Mouse (Mus musculus) WW6 (cell line): ENCODE measurements at regions not wholly inside any gene's neighbourhood (a gene's known extent, or its start where the extent isn't known, plus 50 kb on each side); places are given as distances from the start of the nearest gene placed in this dataset.
A peak's percentile ranks its signal among the peaks of the same experiment; 100 is the strongest.
"Not testable (repeated sequence)": the region's sequence is repeated elsewhere in the genome, so short reads cannot be mapped to it uniquely, and the experiment has no call there.

Experiments
- DNase-seq: peaks from one replicate; pipeline ENCODE4 v3.0.0-alpha.2; 2013; ENCODE audit warnings: low read depth, low spot score

DNA sequence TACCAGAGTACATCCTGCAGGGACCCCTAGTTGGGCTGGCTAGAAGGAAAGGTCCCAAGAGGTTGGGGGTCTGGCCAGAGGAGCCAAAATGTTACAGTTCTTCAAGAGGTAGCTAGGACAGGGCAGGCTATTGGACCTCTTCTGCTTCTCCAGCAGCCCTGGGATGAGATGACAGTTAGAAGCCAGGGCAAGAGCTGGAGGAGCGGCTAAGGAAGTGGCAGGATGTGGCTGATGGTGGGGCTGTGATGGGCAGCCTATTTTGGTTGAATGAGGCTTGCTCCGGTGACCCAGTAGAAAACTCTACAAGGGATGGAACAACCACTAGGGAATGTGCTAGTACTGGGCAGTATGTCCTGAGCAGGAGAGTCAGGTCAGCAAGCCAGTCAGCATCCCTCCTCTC lies 82.8 kb downstream of the Ddx11 start:
- no peak for DNase-seq

DNA sequence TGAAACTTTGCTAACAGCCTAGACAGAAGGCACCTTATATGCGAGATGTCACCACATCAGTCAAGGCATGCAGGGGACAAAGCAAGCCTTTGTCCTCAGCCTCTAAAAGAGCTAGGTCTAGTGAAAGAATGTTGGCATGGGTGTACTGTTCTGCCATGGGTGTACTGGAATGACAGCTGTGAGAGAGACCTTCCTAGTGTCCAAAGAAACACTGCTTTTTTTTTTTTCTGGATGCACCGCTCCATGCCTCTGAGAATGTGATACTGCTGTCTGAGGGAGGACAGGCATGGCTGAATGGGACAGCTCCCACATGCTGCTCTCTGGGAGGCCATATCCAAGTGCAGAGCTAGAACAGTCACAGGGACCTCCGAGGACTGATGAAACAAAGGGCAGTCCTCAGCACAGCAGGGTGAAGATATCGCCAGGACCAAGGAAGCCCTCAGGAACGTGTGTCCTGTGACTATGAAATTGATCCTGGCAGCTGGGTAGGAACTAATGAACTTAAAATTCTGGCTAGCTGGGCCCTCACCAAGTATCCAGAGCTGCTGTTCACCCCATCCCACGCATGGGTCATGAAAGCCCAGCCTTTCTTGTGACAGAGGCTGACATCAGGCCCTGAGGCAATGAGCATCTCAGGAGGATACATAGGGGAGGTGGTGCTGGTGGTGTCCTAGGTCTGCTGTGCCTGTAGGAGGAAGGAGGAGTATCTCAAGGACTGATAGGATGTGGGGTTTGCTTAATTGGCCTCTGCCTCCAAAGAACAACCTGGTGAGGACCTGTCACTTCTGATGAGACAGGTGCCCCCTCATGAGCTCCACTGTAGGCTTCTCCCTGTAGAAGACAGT lies 84.6 kb downstream of the Ddx11 start:
- not testable (repeated sequence) for DNase-seq

DNA sequence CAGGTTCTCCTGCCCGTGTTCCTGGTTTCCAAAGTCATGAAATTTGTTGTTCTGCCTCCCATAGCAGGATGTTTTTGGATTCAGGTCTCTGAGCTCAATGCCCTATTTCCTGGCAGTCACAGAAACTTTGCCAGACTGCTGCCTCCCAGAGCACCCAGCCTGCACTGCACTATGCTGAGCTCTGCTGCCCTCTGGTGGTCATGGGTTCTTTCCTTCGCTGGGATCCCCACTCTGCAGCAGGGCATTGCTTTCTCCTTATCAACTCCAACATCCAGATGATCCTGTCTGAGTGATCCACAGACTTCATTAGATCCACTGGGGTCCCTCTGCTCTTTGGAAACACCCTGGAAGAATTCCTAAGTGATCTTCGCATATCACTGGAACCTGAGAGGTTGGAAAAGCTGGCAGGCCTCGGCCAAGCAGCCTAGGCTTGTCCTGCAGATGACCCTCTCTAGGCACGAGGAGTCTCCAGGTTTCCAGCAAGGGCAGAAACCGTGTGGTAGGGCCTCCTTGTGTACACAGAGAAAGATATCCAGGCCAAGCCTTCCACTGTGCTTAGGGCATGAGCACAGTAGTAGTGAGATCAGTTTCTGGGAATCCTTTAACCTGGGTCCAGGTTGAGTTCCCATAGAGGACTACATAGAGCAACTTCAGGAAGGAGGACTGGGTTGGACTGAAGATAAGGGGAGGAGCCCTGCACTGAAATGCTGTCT lies 85.6 kb downstream of the Ddx11 start:
- DNase-seq = not testable (repeated sequence)

GRCm38 (mm10) chr17:66211561-66211960 lies 88.2 kb downstream of the Ddx11 start:
- no peak for DNase-seq

GRCm38 (mm10) chr17:66212616-66213015 lies 89.3 kb downstream of the Ddx11 start:
- no peak for DNase-seq

- no peak for DNase-seq
These were observed 95.0 kb downstream of the Ddx11 start for GRCm38 (mm10) chr17:66218321-66218720.

GRCm38 (mm10) chr17:66219669-66220435 lies 96.5 kb downstream of the Ddx11 start:
- no peak for DNase-seq

- no peak for DNase-seq
These were observed 97.9 kb downstream of the Ddx11 start for GRCm38 (mm10) chr17:66221256-66221655.

DNA sequence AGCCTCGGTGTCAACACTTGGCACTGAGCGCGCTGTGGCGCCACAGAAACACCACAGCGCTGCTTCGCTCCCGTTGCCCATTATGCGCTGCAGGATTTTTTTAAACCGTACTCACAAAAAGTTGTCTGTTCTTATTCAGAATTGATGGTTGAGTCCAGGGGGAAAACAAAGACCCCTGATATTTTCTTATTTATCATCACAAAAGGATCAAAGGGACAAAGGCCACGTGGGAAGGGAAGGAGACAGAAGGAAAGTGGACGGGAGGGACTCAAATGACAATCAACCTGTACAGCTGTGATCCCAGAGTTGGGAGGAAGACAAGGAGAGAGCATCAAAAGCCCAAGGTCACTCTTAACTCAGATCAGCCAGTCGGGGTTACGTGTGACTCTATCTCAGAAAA lies 100.4 kb downstream of the Ddx11 start:
- DNase-seq = no peak

- DNase-seq = no peak
These were observed 100.9 kb downstream of the Ddx11 start for GRCm38 (mm10) chr17:66224241-66224640.

DNA sequence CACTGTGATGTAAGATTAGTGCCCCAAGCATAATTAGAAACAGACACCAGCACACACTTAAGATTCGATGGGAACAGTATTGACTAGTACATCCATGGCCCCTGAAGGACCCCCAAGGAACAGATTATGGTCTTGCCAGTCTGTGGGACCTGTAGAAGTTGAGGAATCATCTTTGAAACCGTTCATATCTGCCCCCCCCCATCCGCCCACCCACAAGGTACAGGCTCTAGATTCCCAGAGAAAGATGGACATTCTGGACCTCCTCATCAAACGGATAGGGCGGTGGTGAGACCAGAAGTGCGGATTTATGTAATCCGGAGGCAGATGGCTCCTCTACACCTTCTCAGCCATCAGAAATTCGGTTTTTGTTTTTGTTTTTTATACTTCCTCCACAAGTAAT lies 109.1 kb downstream of the Ddx11 start:
- no peak for DNase-seq

DNA sequence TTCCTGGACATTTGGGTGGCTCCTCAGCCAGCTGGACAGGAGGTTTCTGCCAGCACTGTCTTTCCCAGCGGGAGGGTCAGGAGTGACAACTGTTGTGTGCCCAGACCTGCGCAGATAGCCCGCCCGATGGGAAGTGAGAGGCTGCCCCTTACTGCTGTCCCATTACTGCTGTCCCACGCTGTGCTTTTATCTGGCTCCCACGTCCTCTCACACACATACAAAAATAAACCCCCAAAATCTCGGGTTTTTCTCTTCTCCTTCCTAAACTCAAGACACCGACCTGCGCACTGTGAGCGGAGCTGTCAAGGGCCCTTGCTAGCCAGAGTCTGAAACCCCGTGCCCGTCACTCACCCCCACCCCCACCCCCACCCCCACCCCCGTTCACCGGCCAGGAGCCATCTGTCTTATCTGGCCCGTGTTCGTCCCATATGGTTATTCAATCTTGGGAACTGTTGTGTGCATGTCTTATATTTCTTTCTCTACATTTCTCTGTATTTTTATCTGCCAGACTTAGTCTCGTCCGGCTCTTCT lies 109.6 kb downstream of the Ddx11 start:
- DNase-seq = no peak

DNA sequence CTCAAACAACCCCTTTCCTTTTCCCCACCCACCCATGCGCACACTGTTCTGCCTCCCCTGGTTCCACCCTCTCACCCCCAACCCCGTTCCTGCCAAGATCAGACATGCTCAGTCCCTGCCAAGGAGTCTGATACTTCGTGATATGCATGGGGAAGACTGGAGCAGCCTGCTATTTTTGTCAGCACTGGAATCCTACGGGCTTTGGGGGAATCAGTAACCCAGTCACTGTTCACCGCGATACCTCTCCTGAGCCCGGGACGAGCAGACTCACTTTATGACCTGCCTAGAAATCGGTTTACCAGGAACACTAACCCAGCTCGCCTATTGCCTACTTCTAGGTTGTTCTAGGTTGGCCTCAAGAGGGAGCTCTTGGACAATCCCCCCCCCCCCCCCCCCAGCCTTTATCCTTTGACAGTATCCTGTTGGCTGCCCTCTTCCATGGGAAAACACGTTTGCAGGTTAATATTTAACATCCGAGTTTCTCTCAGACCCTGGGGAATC lies 110.2 kb downstream of the Ddx11 start:
- DNase-seq = no peak

DNA sequence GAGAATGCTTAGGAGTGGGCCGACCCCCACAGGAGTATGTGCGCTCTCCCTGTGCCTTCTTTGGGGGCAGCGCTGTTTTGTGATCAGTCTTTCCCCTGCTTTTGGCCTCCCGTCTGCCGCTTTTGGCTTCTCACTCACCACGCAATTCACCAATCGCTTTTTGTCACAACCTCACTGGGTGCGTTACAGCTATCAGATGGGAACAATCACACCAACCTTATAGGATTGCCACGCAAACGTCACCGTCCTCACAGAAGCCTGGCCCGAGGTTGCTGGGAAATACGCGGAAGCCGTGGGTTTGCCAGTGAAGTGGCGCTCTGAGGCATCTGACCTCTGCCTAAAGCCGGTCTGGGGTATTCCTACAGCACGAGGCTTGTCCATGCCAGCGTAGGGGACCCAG lies 111.1 kb downstream of the Ddx11 start:
- DNase-seq = no peak

GRCm38 (mm10) chr17:66235096-66235805 lies 111.9 kb downstream of the Ddx11 start:
- peak; percentile 65 for DNase-seq

DNA sequence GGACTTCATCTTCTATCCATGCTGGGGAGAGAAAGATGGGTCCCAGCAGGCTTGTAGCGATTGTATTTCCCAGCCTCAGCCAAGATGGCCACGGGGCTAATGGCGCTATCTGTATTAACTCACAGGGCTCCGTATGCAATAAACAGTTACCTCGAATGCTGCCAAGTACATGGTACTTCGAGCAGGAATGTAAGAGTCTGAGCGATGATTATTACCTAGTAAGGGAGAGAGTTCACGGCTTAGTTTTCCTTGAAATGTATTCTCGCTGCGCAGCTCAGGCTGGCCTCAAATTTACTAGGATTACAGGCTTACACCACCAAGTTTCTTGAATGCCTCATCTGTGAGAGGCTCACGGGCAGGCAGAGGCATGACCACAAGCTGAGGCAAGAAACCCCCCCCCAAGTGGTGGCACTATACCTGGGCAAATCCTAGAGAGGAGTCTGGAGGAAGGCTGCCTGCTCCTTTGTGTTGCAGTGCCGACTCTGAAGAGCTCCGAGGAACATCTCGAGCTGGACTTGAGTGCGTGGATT lies 112.6 kb downstream of the Ddx11 start:
- no peak for DNase-seq

GRCm38 (mm10) chr17:66241868-66242622 lies 118.7 kb downstream of the Ddx11 start:
- DNase-seq = no peak

- no peak for DNase-seq
These were observed 120.9 kb downstream of the Ddx11 start for GRCm38 (mm10) chr17:66244183-66244582.

DNA sequence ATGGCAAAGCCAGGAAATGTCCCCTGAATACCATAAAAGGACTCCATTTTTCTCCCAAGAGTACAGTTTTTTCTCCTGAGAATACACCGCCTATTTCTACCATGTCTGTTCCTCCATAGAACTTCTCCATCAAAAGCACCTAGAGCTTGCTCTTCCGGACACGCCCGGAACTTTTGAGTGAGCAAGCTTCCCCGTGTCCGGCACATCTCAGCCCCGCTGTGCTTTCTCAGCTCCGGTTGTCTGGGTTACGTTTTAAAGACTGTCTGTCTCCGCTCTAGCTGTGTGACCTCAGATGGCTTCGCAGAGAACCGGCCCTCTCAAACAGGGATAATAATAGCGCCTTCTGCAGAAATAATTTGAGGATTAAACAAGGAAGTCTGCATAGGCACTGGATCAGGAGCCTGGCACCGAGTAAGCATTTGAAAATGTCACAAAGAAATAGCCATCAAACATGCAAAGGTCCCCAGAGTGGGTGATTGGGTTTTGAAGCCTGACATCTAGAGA lies 122.8 kb downstream of the Ddx11 start:
- DNase-seq = no peak

DNA sequence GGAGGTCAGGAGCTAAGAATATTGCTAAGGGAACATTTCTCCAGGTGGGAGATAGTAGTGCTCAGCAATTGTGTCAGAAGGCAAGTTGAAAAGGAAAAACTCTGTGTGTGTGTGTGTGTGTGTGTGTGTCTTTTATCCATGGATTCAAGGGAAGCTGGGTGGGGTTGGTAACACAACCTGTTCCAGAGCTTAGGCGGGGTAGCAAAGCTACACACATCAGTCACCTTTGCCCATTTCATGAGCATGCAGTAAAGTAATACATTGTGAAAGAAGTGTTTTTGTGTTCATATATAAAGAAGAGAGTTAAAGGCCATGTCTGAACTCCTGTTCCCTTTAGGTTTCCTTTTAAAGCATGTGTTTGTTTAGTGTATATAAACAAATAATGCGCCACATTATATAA lies 128.2 kb downstream of the Ddx11 start:
- DNase-seq = no peak
